Mouse (Mus musculus) liver, embryonic 16.5 days (tissue): ENCODE data around the gene Casz1. TPM values are rescaled to one million over a fixed set of nuclear protein-coding genes. Genes with fewer than 3 reads are reported as not detected.

Experiments used
- ATAC-seq: fragments of 200-750 bp; cut with Nextera tagmentation; 2 replicates; pipeline ENCODE4 v1.8.0; 2017; ENCODE audit warnings: low read depth, mild to moderate bottlenecking, moderate number of reproducible peaks, moderate library complexity
- H3K27ac ChIP-seq: fragments of 300-500 bp; sonication (generic); 2 replicates; pipeline ENCODE4 v1.5.1; 2014; ENCODE audit warnings: mild to moderate bottlenecking, low read length
- H3K27me3 ChIP-seq: fragments of 300-500 bp; sonication (generic); 2 replicates; pipeline ENCODE4 v1.6.1; 2014; ENCODE audit warnings: low read depth, low read length, mixed read lengths; ENCODE audit not compliant: control insufficient read depth, insufficient read depth
- H3K36me3 ChIP-seq: fragments of 300-500 bp; sonication (generic); 2 replicates; pipeline ENCODE4 v1.6.1; 2014; ENCODE audit warnings: mild to moderate bottlenecking; ENCODE audit not compliant: control insufficient read depth, insufficient read depth
- H3K4me1 ChIP-seq: fragments of 300-500 bp; sonication (generic); 2 replicates; pipeline ENCODE4 v1.6.1; 2014; ENCODE audit warnings: low read depth, low read length, mixed read lengths; ENCODE audit not compliant: control insufficient read depth
- H3K4me2 ChIP-seq: fragments of 300-500 bp; sonication (generic); 2 replicates; pipeline ENCODE4 v1.6.1; 2014; ENCODE audit warnings: low read depth, low read length, mixed read lengths
- H3K4me3 ChIP-seq: fragments of 300-500 bp; sonication (generic); 2 replicates; pipeline ENCODE4 v1.5.1; 2014; ENCODE audit warnings: low read depth, mild to moderate bottlenecking, low read length
- H3K9ac ChIP-seq: fragments of 300-500 bp; sonication (generic); 2 replicates; pipeline ENCODE4 v1.6.1; 2014; ENCODE audit warnings: low read depth, low read length
- H3K9me3 ChIP-seq: fragments of 300-500 bp; sonication (generic); replicated peaks from 2 replicates; pipeline ENCODE4 v1.6.1; 2016; ENCODE audit warnings: low read length; ENCODE audit not compliant: control insufficient read depth
- WGBS: fragments of 180-500 bp; shearing (Covaris S2); extraction: QIAGEN DNeasy Blood & Tissue Kit; methylation state at CpG from one replicate; pipeline ENCODE4 v1.1.7; 2014; ENCODE audit not compliant: insufficient replicate concordance; 5-methylcytosine and 5-hydroxymethylcytosine counted together
- polyA plus RNA-seq: library from polyadenylated mRNA; unstranded; fragments of >200 nt; fragmentation: Nextera tagmentation; extraction: Ambion mirVana; gene quantifications from 2 replicates; pipeline ENCODE4 v1.2.1, GENCODE M21; 2015

The Casz1 gene
- polyA plus RNA-seq, 1 experiment from 2014 or later, result 0.51 TPM

DNA sequence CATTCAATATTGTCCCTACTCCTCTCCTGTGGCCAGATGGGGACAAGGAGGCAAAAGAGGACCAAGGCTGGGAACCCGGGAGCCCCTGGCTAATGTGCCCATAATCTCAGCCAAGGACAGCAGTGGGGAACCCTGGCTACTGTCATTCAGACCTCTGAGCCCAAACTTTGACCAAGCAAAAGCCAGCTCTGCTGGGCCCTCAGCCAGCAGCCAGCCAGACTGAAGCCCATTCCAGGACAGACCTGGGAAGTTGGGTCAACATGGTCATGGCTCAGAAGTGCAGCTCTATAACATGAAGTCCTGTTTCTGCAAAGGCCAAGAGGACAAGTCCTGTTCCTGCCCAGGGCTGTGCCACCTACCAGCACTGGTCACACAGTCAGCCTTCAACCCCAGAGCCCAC, 157.9 kb downstream of the Casz1 start:
- no peak; the same call in 1 of the 2 replicates for ATAC-seq
- Histone ChIP-seq H3K9ac (no peak overlapping the region), H3K4me1 (no peaks in the 10 kb centered on the region), H3K27ac (no peak overlapping the region), H3K4me2 (no peak overlapping the region), H3K4me3 (no peak overlapping the region), H3K27me3 (no peaks in the 10 kb centered on the region), H3K36me3 (no peaks in the 10 kb centered on the region; the same call in none of the 2 replicates), H3K9me3 (no peaks in the 10 kb centered on the region)
- 70% methylated on average over 1 of the region's 1 CpGs for WGBS

DNA sequence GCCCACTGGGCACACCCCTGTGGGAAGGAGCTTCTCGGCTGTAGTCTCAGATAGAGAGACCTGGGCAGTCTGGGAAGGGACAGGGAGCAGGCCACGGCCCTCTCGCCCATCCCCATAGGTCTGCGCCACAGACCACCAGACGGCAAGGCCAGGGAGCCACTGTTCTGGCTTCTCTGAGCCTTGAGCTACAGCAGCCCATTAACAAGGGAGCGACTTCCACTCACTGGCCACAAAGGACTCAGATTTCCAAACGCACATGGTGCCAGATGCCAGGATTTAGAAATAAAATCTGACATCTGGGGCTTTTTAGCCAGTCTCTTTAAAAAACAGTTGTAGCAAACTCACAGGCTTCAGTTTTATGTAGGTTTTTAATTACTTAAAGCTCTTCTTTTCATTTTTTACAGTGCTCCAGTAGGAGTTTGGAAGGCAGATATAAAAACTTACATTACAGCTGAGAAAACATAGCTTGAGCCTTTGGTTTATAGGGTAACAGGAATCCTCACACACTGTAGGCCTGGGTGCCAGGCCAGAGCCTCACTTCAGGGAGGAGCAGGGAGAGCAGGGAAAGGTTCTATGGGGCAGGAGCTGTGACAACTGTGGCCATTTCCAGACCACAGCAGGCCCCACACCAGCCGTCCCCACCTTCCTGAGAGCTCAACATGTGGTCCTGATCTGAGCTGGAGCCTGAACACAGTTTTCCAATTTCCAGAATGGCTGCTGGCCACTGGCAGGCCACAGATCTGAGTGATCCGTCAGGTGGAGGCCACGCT, 160.5 kb downstream of the Casz1 start:
- no peak for ATAC-seq
- no peak overlapping the region for H3K4me2 ChIP-seq
- no peak overlapping the region for H3K27ac ChIP-seq
- no peaks in the 10 kb centered on the region for H3K4me1 ChIP-seq
- WGBS, result 83% methylated on average over 10 of the region's 10 CpGs
- no peak overlapping the region for H3K4me3 ChIP-seq
- no peaks in the 10 kb centered on the region; the same call in none of the 2 replicates for H3K36me3 ChIP-seq
- H3K9me3 ChIP-seq, result no peaks in the 10 kb centered on the region
- H3K27me3 ChIP-seq, result no peaks in the 10 kb centered on the region
- H3K9ac ChIP-seq, result no peak overlapping the region

DNA sequence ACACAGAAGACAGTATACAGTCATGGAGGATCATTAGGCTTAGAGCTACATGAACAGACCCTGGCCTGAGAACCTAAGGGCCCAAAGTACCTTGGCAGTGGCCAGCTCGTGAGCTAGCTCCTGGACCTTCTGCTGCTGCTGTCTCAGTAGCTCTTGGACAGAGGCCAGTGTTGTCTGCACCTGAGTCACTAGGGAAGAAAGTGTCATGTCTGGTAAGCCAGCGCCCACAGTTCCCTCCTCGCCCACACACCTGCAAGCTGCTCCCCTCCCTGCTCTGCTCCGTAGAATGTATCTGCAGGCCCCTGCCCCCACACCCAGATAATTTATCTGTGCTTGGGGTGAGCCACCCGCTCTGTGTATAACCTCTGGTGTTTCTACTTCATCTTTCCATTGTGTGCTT, 161.9 kb downstream of the Casz1 start:
- no peaks in the 10 kb centered on the region; the same call in none of the 2 replicates for H3K36me3 ChIP-seq
- WGBS, result 57% methylated on average over 5 of the region's 5 CpGs

GRCm38 (mm10) chr4:148968859-148969258, 164.6 kb downstream of the Casz1 start:
- WGBS, result 67% methylated on average over 5 of the region's 5 CpGs
- Histone ChIP-seq H3K36me3 (no peaks in the 10 kb centered on the region; the same call in 1 of the 2 replicates), H3K4me3 (no peak overlapping the region), H3K4me2 (no peak overlapping the region), H3K4me1 (peaks cover 4% of the 10 kb centered on the region), H3K9me3 (no peaks in the 10 kb centered on the region), H3K27me3 (no peaks in the 10 kb centered on the region), H3K27ac (no peak overlapping the region), H3K9ac (no peak overlapping the region)
- no peak for ATAC-seq

More for the DNA sequence above, 161.9 kb downstream of the Casz1 start:
- ATAC-seq, result no peak
- H3K9me3 ChIP-seq, result no peaks in the 10 kb centered on the region
- H3K27ac ChIP-seq, result no peak overlapping the region
- H3K9ac ChIP-seq, result no peak overlapping the region
- peaks cover 4% of the 10 kb centered on the region for H3K4me1 ChIP-seq
- H3K4me3 ChIP-seq, result no peak overlapping the region
- no peak overlapping the region for H3K4me2 ChIP-seq
- H3K27me3 ChIP-seq, result no peaks in the 10 kb centered on the region

DNA sequence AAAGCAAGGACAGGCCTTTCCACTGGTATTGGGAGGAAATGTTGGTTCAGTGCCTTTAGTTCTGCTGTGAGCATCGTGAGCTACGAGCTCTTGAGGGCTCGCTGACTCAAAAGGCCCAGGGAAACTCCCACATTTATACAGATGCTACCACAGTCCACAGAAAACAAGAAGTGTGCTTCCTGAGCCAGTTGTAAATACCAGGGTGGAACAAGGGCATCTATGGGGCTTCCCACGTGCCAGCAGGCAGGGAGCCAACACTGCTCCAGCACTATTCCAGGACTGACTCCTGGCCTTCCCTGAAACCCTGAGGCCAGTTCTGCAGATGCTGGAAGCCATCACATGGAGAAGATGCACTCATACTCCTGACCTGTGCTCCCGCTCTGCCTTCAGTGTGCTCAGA, 165.4 kb downstream of the Casz1 start:
- H3K4me2 ChIP-seq, result no peak overlapping the region
- WGBS, result 67% methylated on average over 5 of the region's 5 CpGs

DNA sequence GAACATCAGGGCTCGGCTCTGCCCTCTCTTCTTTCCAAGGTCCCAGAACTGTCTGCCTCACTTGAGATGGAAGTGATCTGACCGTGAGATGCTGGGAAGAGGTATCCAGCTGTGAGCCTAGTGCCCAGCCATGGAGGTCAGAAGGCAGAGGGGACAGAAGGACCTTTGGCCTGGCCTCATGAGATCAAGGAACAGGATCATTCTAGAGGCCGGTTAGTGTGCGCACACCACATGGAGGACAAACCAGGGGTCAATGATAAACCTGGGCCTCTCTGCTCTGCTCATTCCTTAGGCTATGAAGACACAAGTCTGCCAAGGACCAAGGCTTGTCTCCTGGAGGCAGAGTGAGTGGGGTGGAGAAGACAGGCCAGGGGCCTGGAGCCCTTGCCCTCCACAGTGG, 166.5 kb downstream of the Casz1 start:
- no peaks in the 10 kb centered on the region; the same call in 1 of the 2 replicates for H3K36me3 ChIP-seq
- H3K4me1 ChIP-seq, result peaks cover 4% of the 10 kb centered on the region
- H3K4me3 ChIP-seq, result no peak overlapping the region
- WGBS, result 79% methylated on average over 4 of the region's 4 CpGs
- no peak for ATAC-seq
- no peak overlapping the region for H3K4me2 ChIP-seq
- H3K9me3 ChIP-seq, result no peaks in the 10 kb centered on the region
- no peaks in the 10 kb centered on the region for H3K27me3 ChIP-seq
- H3K9ac ChIP-seq, result no peak overlapping the region
- H3K27ac ChIP-seq, result no peak overlapping the region

More for the DNA sequence above, 165.4 kb downstream of the Casz1 start:
- H3K9me3 ChIP-seq, result no peaks in the 10 kb centered on the region
- no peak overlapping the region for H3K9ac ChIP-seq
- peaks cover 4% of the 10 kb centered on the region for H3K4me1 ChIP-seq
- no peaks in the 10 kb centered on the region; the same call in 1 of the 2 replicates for H3K36me3 ChIP-seq
- H3K4me3 ChIP-seq, result no peak overlapping the region
- H3K27me3 ChIP-seq, result no peaks in the 10 kb centered on the region
- H3K27ac ChIP-seq, result no peak overlapping the region
- no peak for ATAC-seq

DNA sequence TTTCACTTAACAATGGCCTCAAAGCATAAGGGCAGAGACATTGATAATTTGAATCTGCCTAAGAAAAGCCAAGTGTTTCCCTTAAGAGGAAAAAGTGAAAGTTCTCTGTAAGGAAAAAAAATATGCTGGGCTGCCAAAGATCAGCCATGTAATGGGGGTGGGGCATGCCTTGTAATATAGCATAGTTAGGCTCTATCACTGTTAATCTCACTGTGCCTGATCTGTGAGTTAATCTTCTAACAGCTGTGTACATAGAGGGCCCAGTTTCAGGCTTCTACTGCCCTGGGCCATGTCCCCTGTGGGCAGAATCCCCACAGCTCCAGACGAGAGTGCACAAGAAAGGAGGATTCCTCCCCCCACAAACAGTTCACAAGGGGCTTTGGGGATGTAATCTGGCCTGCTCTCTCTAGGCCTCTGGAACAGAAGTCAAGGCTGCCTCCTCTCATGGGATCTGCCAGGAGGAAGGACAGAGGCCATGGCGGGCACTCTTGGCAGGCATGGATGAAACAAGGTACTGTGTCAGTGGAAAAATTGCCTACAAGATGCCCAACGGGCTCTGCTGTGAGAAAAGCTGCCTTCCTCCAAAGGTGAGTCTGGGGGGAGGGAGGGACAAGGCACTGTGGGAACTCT, 167.5 kb downstream of the Casz1 start:
- Histone ChIP-seq H3K9me3 (no peaks in the 10 kb centered on the region), H3K27ac (no peak overlapping the region), H3K4me3 (no peak overlapping the region), H3K36me3 (no peaks in the 10 kb centered on the region), H3K9ac (no peak overlapping the region), H3K4me1 (peaks cover 4% of the 10 kb centered on the region), H3K27me3 (no peaks in the 10 kb centered on the region), H3K4me2 (no peak overlapping the region)
- peak; percentile 64 for ATAC-seq
- 56% methylated on average over 3 of the region's 3 CpGs for WGBS

DNA sequence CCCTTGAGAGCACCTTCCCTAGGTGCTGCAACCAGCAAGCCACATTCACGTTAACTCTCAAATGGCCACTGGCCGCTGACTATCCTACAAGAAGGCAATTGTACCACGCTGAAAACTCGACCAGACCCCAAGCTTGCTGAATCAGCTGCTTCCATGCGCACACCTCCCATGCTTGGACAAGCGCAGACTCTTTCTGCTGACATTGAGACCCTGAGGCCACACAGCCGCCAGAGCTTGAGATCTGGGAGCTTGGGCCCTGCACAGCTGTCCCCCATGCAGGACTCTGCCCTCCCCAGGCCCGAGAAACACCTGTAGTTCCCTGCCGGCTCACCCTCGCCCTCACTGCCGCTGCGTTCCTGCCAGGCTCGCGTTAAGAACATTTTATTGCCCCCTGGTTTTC, 168.5 kb downstream of the Casz1 start:
- Histone ChIP-seq H3K27ac (no peak overlapping the region), H3K4me1 (peaks cover 4% of the 10 kb centered on the region), H3K36me3 (no peaks in the 10 kb centered on the region), H3K4me3 (no peak overlapping the region), H3K9me3 (no peaks in the 10 kb centered on the region), H3K4me2 (no peak overlapping the region), H3K9ac (no peak overlapping the region), H3K27me3 (no peaks in the 10 kb centered on the region)
- 76% methylated on average over 14 of the region's 14 CpGs for WGBS
- ATAC-seq, result no peak

DNA sequence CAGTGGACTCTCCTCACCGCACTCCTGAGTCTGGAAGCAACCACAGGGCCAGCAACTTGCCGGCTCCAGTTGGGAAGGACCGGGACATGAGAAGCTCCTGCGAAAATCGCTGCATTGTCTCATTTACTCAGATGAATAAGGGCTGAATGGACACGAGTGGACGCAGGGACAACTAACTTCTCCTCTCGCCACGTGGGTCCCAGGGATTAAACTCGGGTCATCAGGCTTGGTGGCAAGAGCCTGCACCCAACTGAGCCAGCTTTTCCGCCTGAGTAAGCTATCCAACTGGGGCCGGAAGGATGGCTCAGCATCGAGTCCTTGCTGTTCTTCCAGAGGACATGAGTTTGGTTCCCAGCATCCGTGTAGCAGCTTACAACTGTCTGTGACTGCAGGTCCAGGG, 169.2 kb downstream of the Casz1 start:
- no peak for ATAC-seq
- no peak overlapping the region for H3K27ac ChIP-seq
- H3K9me3 ChIP-seq, result no peaks in the 10 kb centered on the region
- H3K27me3 ChIP-seq, result no peaks in the 10 kb centered on the region
- WGBS, result 70% methylated on average over 14 of the region's 14 CpGs
- H3K9ac ChIP-seq, result no peak overlapping the region
- H3K4me2 ChIP-seq, result no peak overlapping the region
- peaks cover 4% of the 10 kb centered on the region for H3K4me1 ChIP-seq
- H3K4me3 ChIP-seq, result no peak overlapping the region
- H3K36me3 ChIP-seq, result no peaks in the 10 kb centered on the region
